Mouse (Mus musculus) midbrain, embryonic 13.5 days (tissue): ENCODE data around the gene Myo10. TPM values are rescaled to one million over a fixed set of nuclear protein-coding genes. Genes with fewer than 3 reads are reported as not detected.
A peak's percentile ranks its signal among the peaks of the same experiment; 100 is the strongest.

ENCODE experiments used
- ATAC-seq: fragments of 200-750 bp; cut with Nextera tagmentation; 2 replicates; pipeline ENCODE4 v1.8.0; 2017; ENCODE audit warnings: mild to moderate bottlenecking, moderate TSS enrichment, moderate library complexity
- H3K27ac ChIP-seq: fragments of 300-500 bp; sonication (generic); 2 replicates; pipeline ENCODE4 v1.5.1; 2015; ENCODE audit warnings: inconsistent platforms, mild to moderate bottlenecking, moderate library complexity
- H3K27me3 ChIP-seq: fragments of 300-500 bp; sonication (generic); 2 replicates; pipeline ENCODE4 v1.6.1; 2015; ENCODE audit warnings: mild to moderate bottlenecking, inconsistent platforms
- H3K36me3 ChIP-seq: fragments of 300-500 bp; sonication (generic); 2 replicates; pipeline ENCODE4 v1.6.1; 2015; ENCODE audit warnings: mild to moderate bottlenecking, inconsistent platforms
- H3K4me1 ChIP-seq: fragments of 300-500 bp; sonication (generic); replicated peaks from 2 replicates; pipeline ENCODE4 v1.6.1; 2015; ENCODE audit warnings: inconsistent platforms
- H3K4me2 ChIP-seq: fragments of 300-500 bp; sonication (generic); replicated peaks from 2 replicates; pipeline ENCODE4 v1.6.1; 2015; ENCODE audit warnings: moderate library complexity, mild to moderate bottlenecking, inconsistent platforms
- H3K4me3 ChIP-seq: fragments of 300-500 bp; sonication (generic); replicated peaks from 2 replicates; pipeline ENCODE4 v1.5.1; 2015; ENCODE audit warnings: mild to moderate bottlenecking, inconsistent platforms
- H3K9ac ChIP-seq: fragments of 300-500 bp; sonication (generic); replicated peaks from 2 replicates; pipeline ENCODE4 v1.6.1; 2015; ENCODE audit warnings: mild to moderate bottlenecking, inconsistent platforms
- H3K9me3 ChIP-seq: fragments of 300-500 bp; sonication (generic); 2 replicates; pipeline ENCODE4 v1.6.1; 2016; ENCODE audit warnings: mild to moderate bottlenecking, inconsistent platforms
- WGBS: fragments of 180-500 bp; shearing (Covaris S2); methylation state at CpG from one replicate; pipeline ENCODE4 v1.1.7; 2015; 5-methylcytosine and 5-hydroxymethylcytosine counted together
- polyA plus RNA-seq: library from polyadenylated mRNA; unstranded; fragments of >200 nt; fragmentation: Nextera tagmentation; extraction: Ambion mirVana; gene quantifications from 2 replicates; pipeline ENCODE4 v1.2.1, GENCODE M21; 2015

Gene Myo10
- polyA plus RNA-seq, 1 experiment from 2014 or later = 42.9 TPM

GRCm38 (mm10) chr15:25637727-25638126 is 15.4 kb downstream of the Myo10 start:
- no peak overlapping the region for H3K4me3 ChIP-seq
- H3K4me2 ChIP-seq = no peak overlapping the region
- ATAC-seq = no peak
- no peaks in the 10 kb centered on the region for H3K9me3 ChIP-seq
- H3K4me1 ChIP-seq = peaks cover 12% of the 10 kb centered on the region
- no peak overlapping the region for H3K9ac ChIP-seq
- H3K27ac ChIP-seq = no peak overlapping the region
- no peaks in the 10 kb centered on the region for H3K27me3 ChIP-seq
- H3K36me3 ChIP-seq = no peaks in the 10 kb centered on the region
- 90% methylated on average over 9 of the region's 9 CpGs for WGBS

- Histone ChIP-seq H3K4me3 (no peak overlapping the region), H3K9me3 (no peaks in the 10 kb centered on the region), H3K4me1 (peaks cover 12% of the 10 kb centered on the region), H3K27ac (no peak overlapping the region), H3K9ac (no peak overlapping the region), H3K27me3 (no peaks in the 10 kb centered on the region), H3K36me3 (no peaks in the 10 kb centered on the region), H3K4me2 (no peak overlapping the region)
- 94% methylated on average over 5 of the region's 5 CpGs for WGBS
- no peak for ATAC-seq
These were observed 16.9 kb downstream of the Myo10 start for GRCm38 (mm10) chr15:25639217-25639616.

GRCm38 (mm10) chr15:25640840-25641752 is 18.8 kb downstream of the Myo10 start:
- H3K9ac ChIP-seq = no peak overlapping the region
- 90% methylated on average over 12 of the region's 12 CpGs for WGBS
- no peak for ATAC-seq
- no peak overlapping the region for H3K4me3 ChIP-seq
- no peaks in the 10 kb centered on the region for H3K9me3 ChIP-seq
- peaks cover 12% of the 10 kb centered on the region for H3K4me1 ChIP-seq
- no peaks in the 10 kb centered on the region for H3K27me3 ChIP-seq
- no peaks in the 10 kb centered on the region for H3K36me3 ChIP-seq
- H3K4me2 ChIP-seq = no peak overlapping the region
- no peak overlapping the region for H3K27ac ChIP-seq

GRCm38 (mm10) chr15:25642214-25643058 is 20.1 kb downstream of the Myo10 start:
- H3K9ac ChIP-seq = no peak overlapping the region
- WGBS = 46% methylated on average over 9 of the region's 9 CpGs
- no peak overlapping the region for H3K27ac ChIP-seq
- H3K4me3 ChIP-seq = no peak overlapping the region
- ATAC-seq = peak; percentile 76
- H3K27me3 ChIP-seq = no peaks in the 10 kb centered on the region
- no peak overlapping the region for H3K4me2 ChIP-seq
- H3K9me3 ChIP-seq = no peaks in the 10 kb centered on the region
- H3K36me3 ChIP-seq = no peaks in the 10 kb centered on the region
- peaks cover 12% of the 10 kb centered on the region for H3K4me1 ChIP-seq

GRCm38 (mm10) chr15:25645862-25646261 is 23.5 kb downstream of the Myo10 start:
- Histone ChIP-seq H3K4me2 (no peak overlapping the region), H3K9ac (no peak overlapping the region), H3K4me3 (no peak overlapping the region), H3K36me3 (no peaks in the 10 kb centered on the region), H3K27ac (no peak overlapping the region), H3K4me1 (peaks cover 15% of the 10 kb centered on the region), H3K9me3 (peaks cover 3% of the 10 kb centered on the region; the same call in 1 of the 2 replicates), H3K27me3 (no peaks in the 10 kb centered on the region)
- ATAC-seq = no peak
- WGBS = 91% methylated on average over 4 of the region's 4 CpGs

GRCm38 (mm10) chr15:25648287-25648686 is 26.0 kb downstream of the Myo10 start:
- Histone ChIP-seq H3K9ac (no peak overlapping the region), H3K4me2 (no peak overlapping the region), H3K4me3 (no peak overlapping the region), H3K27me3 (no peaks in the 10 kb centered on the region), H3K4me1 (0 out of 2 replicates have a peak, but pooled peaks cover 2% of the 10 kb centered on the region), H3K27ac (no peak overlapping the region), H3K36me3 (no peaks in the 10 kb centered on the region), H3K9me3 (peaks cover 3% of the 10 kb centered on the region; the same call in 1 of the 2 replicates)
- WGBS = 74% methylated on average over 2 of the region's 2 CpGs
- no peak for ATAC-seq

- WGBS = 69% methylated on average over 5 of the region's 5 CpGs
- no peaks in the 10 kb centered on the region for H3K36me3 ChIP-seq
- H3K9me3 ChIP-seq = peaks cover 3% of the 10 kb centered on the region; the same call in 1 of the 2 replicates
- no peak overlapping the region for H3K4me2 ChIP-seq
- H3K27ac ChIP-seq = no peak overlapping the region
- H3K4me3 ChIP-seq = no peak overlapping the region
- no peak for ATAC-seq
- H3K9ac ChIP-seq = no peak overlapping the region
- 0 out of 2 replicates have a peak, but pooled peaks cover 9% of the 10 kb centered on the region for H3K4me1 ChIP-seq
- no peaks in the 10 kb centered on the region for H3K27me3 ChIP-seq
These were observed 28.0 kb downstream of the Myo10 start for GRCm38 (mm10) chr15:25650371-25650770.

- no peak overlapping the region for H3K4me3 ChIP-seq
- no peak for ATAC-seq
- WGBS = 60% methylated on average over 7 of the region's 7 CpGs
These were observed 29.5 kb downstream of the Myo10 start for GRCm38 (mm10) chr15:25651820-25652219.

GRCm38 (mm10) chr15:25652368-25652767 is 30.0 kb downstream of the Myo10 start:
- ATAC-seq = no peak
- WGBS = 55% methylated on average over 5 of the region's 5 CpGs

More at GRCm38 (mm10) chr15:25651820-25652219, 29.5 kb downstream of the Myo10 start:
- no peak overlapping the region for H3K4me2 ChIP-seq
- no peaks in the 10 kb centered on the region for H3K36me3 ChIP-seq
- no peak overlapping the region for H3K27ac ChIP-seq
- no peaks in the 10 kb centered on the region for H3K27me3 ChIP-seq
- H3K9me3 ChIP-seq = peaks cover 3% of the 10 kb centered on the region; the same call in 1 of the 2 replicates
- H3K4me1 ChIP-seq = 0 out of 2 replicates have a peak, but pooled peaks cover 9% of the 10 kb centered on the region
- no peak overlapping the region for H3K9ac ChIP-seq

GRCm38 (mm10) chr15:25652933-25653332 is 30.6 kb downstream of the Myo10 start:
- Histone ChIP-seq H3K9me3 (peaks cover 3% of the 10 kb centered on the region; the same call in 1 of the 2 replicates), H3K36me3 (no peaks in the 10 kb centered on the region), H3K27ac (no peak overlapping the region), H3K9ac (no peak overlapping the region), H3K27me3 (no peaks in the 10 kb centered on the region), H3K4me1 (0 out of 2 replicates have a peak, but pooled peaks cover 9% of the 10 kb centered on the region), H3K4me3 (no peak overlapping the region), H3K4me2 (no peak overlapping the region)
- 86% methylated on average over 6 of the region's 6 CpGs for WGBS
- no peak for ATAC-seq

More at GRCm38 (mm10) chr15:25652368-25652767, 30.0 kb downstream of the Myo10 start:
- Histone ChIP-seq H3K9ac (no peak overlapping the region), H3K9me3 (peaks cover 3% of the 10 kb centered on the region; the same call in 1 of the 2 replicates), H3K4me3 (no peak overlapping the region), H3K4me1 (0 out of 2 replicates have a peak, but pooled peaks cover 9% of the 10 kb centered on the region), H3K36me3 (no peaks in the 10 kb centered on the region), H3K27me3 (no peaks in the 10 kb centered on the region), H3K27ac (no peak overlapping the region), H3K4me2 (no peak overlapping the region)

GRCm38 (mm10) chr15:25653680-25654079 is 31.4 kb downstream of the Myo10 start:
- H3K9me3 ChIP-seq = no peaks in the 10 kb centered on the region
- H3K4me2 ChIP-seq = no peak overlapping the region
- no peaks in the 10 kb centered on the region for H3K36me3 ChIP-seq
- WGBS = 84% methylated on average over 5 of the region's 5 CpGs
- no peaks in the 10 kb centered on the region for H3K27me3 ChIP-seq
- H3K9ac ChIP-seq = no peak overlapping the region
- no peak for ATAC-seq
- H3K27ac ChIP-seq = no peak overlapping the region
- H3K4me1 ChIP-seq = 0 out of 2 replicates have a peak, but pooled peaks cover 9% of the 10 kb centered on the region
- H3K4me3 ChIP-seq = no peak overlapping the region
